Mouse (Mus musculus) stomach, postnatal 0 days (tissue): ENCODE measurements around the gene Slc1a1.

ENCODE experiments used
- CTCF ChIP-seq: IDR thresholded peaks from 2 replicates; pipeline ENCODE4 v1.5.1; 2016; ENCODE audit warnings: antibody characterized with exemption, low read depth, mild to moderate bottlenecking, moderate library complexity
- EP300 ChIP-seq: optimal IDR thresholded peaks from 2 replicates; pipeline ENCODE3; 2016; ENCODE audit warnings: antibody characterized with exemption

GRCm38 (mm10) chr19:28807497-28807871 is 27.4 kb upstream of the Slc1a1 start:
- no peak for TF ChIP-seq EP300
- TF ChIP-seq CTCF = no peak
